Mouse (Mus musculus): ENCODE measurements at regions not wholly inside any gene's neighbourhood (a gene's known extent, or its start where the extent isn't known, plus 50 kb on each side); places are given as distances from the start of the nearest gene placed in this dataset.

GRCm38 (mm10) chr15:88035486-88035885 lies 491.4 kb downstream of the Fam19a5 start:
- no peak for DNase-seq (ENCODE audit: low spot score)

GRCm38 (mm10) chr15:88036146-88037000 lies 492.3 kb downstream of the Fam19a5 start:
- DNase-seq (ENCODE audit: low spot score) = no peak

GRCm38 (mm10) chr15:88037606-88038005 lies 493.5 kb downstream of the Fam19a5 start:
- DNase-seq (ENCODE audit: low spot score) = no peak

- no peak for DNase-seq (ENCODE audit: low spot score)
Measured at GRCm38 (mm10) chr15:88042821-88043220, 498.7 kb downstream of the Fam19a5 start.

GRCm38 (mm10) chr15:88058071-88058470 lies 514.0 kb downstream of the Fam19a5 start:
- DNase-seq (ENCODE audit: low spot score) = no peak

- no peak for DNase-seq (ENCODE audit: low spot score)
Measured at GRCm38 (mm10) chr15:88060935-88061334, 516.8 kb downstream of the Fam19a5 start.

- no peak for DNase-seq (ENCODE audit: low spot score)
Measured at GRCm38 (mm10) chr15:88063041-88063440, 518.9 kb downstream of the Fam19a5 start.

GRCm38 (mm10) chr15:88068476-88068875 lies 524.4 kb downstream of the Fam19a5 start:
- DNase-seq (ENCODE audit: low spot score) = no peak

GRCm38 (mm10) chr15:88072676-88073075 lies 527.4 kb upstream of the Zdhhc25 start:
- DNase-seq (ENCODE audit: low spot score) = no peak

- DNase-seq (ENCODE audit: low spot score) = no peak
Measured at GRCm38 (mm10) chr15:88083911-88084310, 516.2 kb upstream of the Zdhhc25 start.

- DNase-seq (ENCODE audit: low spot score) = no peak
Measured at GRCm38 (mm10) chr15:88085631-88086030, 514.5 kb upstream of the Zdhhc25 start.

GRCm38 (mm10) chr15:88089486-88089885 lies 510.6 kb upstream of the Zdhhc25 start:
- no peak for DNase-seq (ENCODE audit: low spot score)

GRCm38 (mm10) chr15:88091390-88091789 lies 508.7 kb upstream of the Zdhhc25 start:
- peak; percentile 48 for DNase-seq (ENCODE audit: low spot score)

- no peak for DNase-seq (ENCODE audit: low spot score)
Measured at GRCm38 (mm10) chr15:88120376-88120775, 479.7 kb upstream of the Zdhhc25 start.

GRCm38 (mm10) chr15:88123907-88124523 lies 476.1 kb upstream of the Zdhhc25 start:
- DNase-seq (ENCODE audit: low spot score) = no peak

GRCm38 (mm10) chr15:88146118-88146517 lies 454.0 kb upstream of the Zdhhc25 start:
- DNase-seq (ENCODE audit: low spot score) = peak; percentile 12

GRCm38 (mm10) chr15:88151199-88151598 lies 448.9 kb upstream of the Zdhhc25 start:
- no peak for DNase-seq (ENCODE audit: low spot score)

- no peak for DNase-seq (ENCODE audit: low spot score)
Measured at GRCm38 (mm10) chr15:88159618-88160170, 440.4 kb upstream of the Zdhhc25 start.

- no peak for DNase-seq (ENCODE audit: low spot score)
Measured at GRCm38 (mm10) chr15:88160291-88160690, 439.8 kb upstream of the Zdhhc25 start.

GRCm38 (mm10) chr15:88163438-88163837 lies 436.7 kb upstream of the Zdhhc25 start:
- DNase-seq (ENCODE audit: low spot score) = no peak

- no peak for DNase-seq (ENCODE audit: low spot score)
Measured at GRCm38 (mm10) chr15:88174326-88174725, 425.8 kb upstream of the Zdhhc25 start.

GRCm38 (mm10) chr15:88175991-88176390 lies 424.1 kb upstream of the Zdhhc25 start:
- no peak for DNase-seq (ENCODE audit: low spot score)

- DNase-seq (ENCODE audit: low spot score) = no peak
Measured at GRCm38 (mm10) chr15:88196539-88196938, 403.6 kb upstream of the Zdhhc25 start.
